Mouse (Mus musculus) embryonic facial prominence, embryonic 12.5 days (tissue): Measurements from ENCODE around the gene Soat1. TPM values are rescaled to one million over a fixed set of nuclear protein-coding genes. Genes with fewer than 3 reads are reported as not detected.

Experiments
- polyA plus RNA-seq: library from polyadenylated mRNA; unstranded; fragments of >200 nt; fragmentation: Nextera tagmentation; extraction: Ambion mirVana; gene quantifications from 2 replicates; pipeline ENCODE4 v1.2.1, GENCODE M21; 2016

The Soat1 gene
- polyA plus RNA-seq, 1 experiment from 2014 or later = 30.7 TPM

Other genes with a start within 250 kb of the Soat1 start
- gene Tdrd5, start 170.7 kb downstream of the Soat1 start, polyA plus RNA-seq = 0.13 TPM in 2 replicates
- not detected in 2 replicates for gene Nphs2, start 163.6 kb downstream of the Soat1 start, polyA plus RNA-seq
- 793 and 849 TPM in 2 replicates for gene Gm2000, start 108.3 kb downstream of the Soat1 start, polyA plus RNA-seq
- 0.27 and 1.1 TPM in 2 replicates for gene Axdnd1, start 53.2 kb downstream of the Soat1 start, polyA plus RNA-seq
- 0.27 and 0.38 TPM in 2 replicates for gene Gm10031, start 49.7 kb upstream of the Soat1 start, polyA plus RNA-seq
- gene Abl2, start 84.5 kb upstream of the Soat1 start, polyA plus RNA-seq = 5.3 and 6.1 TPM in 2 replicates
- 4.2 and 5.2 TPM in 2 replicates for gene Tor3a, start 200.0 kb upstream of the Soat1 start, polyA plus RNA-seq
- gene Fam20b, start 244.8 kb upstream of the Soat1 start, polyA plus RNA-seq = 26.0 and 26.2 TPM in 2 replicates